Mouse (Mus musculus) embryo, embryonic 9.5 days (tissue): ENCODE measurements around the gene Camk2d.

ENCODE experiments used
- DNase-seq: peaks from one replicate; pipeline ENCODE4 v3.0.0-alpha.2; 2017; ENCODE audit errors: extremely low spot score

The Camk2d gene

DNA sequence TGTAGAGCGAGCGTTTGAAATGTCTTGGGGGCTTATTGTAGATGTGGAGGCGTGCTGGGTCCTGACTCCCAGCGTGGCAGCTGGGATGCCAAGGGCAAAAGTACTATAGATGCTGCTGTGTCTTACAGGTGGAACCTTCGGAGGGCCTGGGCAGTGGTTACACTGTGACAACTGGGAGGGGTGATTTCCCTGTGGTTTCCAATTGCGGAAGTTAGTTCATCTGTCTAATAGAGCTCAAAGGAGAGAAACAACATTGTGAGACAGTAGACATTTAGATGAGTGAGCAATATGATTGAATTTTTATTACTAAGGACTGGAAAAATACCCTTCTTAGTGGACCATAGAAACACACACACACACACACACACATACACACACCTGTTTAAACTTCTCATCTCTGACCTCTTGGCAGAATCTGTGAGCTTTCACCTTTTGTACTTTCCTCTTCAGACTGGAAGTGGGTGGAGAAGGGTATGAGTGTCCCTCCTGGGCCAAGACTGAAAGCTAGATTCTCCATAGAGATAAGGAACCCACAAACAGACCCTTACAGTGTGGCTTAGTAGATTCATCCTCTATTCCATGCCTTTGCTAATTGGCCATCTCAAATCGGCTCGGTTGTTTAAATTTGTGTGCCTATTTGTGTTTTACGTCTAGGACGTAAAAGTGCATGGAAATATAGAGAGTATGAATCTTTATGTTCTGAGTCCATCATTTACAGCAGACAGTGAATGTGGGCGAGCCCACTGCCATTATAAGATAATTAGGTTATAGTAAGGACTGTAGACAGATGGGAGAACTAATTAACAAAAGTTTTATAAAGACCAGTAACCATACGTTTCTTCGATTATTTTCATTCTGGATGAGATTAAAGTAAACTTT lies 94.8 kb downstream of the Camk2d start:
- no peak for DNase-seq

DNA sequence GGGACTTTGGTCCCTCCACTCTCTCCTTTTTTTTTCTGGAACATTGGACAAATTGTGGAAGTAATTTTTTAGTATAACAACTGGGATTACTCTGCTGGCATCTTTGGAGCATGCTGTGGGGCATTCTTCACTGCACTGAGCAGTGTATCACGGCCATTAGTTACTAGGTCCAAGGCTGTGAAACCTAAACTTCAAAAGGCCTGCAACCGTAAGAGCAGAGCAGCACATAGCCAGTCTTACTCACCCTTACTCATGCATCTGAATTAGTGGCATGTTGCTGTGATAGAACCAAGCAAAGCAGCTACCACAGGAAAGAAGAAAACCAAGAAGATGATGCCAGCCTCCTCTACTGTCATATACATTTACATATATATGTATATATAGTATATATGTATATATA lies 95.5 kb downstream of the Camk2d start:
- no peak for DNase-seq

DNA sequence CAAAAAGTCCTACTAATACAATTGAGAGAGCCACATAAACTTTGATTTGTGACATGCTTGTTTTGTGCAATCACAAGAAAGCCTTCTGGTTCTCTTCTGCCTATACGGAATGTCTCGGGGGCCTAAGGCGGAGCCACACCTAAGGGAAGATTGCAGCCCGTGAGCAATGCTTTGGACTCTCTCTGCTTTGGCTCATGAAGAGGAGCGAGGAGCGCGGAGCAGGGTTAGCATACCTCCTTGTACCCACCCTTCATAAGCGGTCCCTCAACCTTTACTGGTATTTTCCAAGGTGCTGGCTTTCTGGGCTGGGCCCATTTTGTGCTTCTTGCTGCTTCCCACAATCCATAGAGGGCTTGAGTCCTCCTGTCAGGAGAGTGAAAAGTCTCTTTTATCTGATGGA lies 96.7 kb downstream of the Camk2d start:
- DNase-seq = no peak

- DNase-seq = no peak
Measured at GRCm38 (mm10) chr3:126693302-126693701, 97.2 kb downstream of the Camk2d start.

DNA sequence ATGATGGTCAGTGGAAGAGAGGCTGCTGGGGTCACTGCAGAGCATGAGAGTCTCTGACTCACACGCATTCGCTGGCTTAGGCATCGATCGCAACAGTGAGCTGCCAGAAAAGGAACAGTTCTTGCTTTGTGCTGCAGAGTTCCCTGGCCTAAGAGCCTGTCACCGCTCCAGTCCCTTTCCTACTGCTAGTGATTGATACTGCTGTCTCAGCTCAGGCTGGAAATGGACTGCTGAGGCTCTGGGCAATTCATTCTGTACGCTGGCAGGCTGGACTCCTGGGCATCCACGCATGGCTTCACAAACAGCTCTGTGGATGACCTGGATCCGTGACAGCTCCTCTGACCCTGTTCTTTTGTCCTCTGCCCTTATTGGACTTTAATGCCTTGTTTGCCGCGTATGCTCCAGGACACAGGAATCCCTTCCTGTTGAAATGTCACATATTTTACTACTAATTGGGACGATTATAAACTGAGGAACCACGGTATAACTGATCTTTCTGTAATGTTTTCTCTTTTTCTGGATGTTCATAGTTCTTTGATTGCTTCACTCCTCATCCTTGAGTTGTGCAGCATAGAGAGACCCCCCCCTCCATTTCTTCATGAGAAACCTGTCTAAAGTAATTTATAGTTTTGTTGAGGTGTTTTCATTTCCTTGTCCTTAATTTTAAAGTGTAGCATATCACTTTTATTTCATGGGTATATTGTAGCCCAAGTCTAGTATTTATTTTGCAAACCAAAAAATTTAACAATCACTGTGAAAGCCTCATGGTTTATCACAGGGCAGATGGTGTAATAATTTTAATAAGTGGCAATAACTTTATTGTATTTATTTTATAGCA lies 99.6 kb downstream of the Camk2d start:
- peak; percentile 56 for DNase-seq

DNA sequence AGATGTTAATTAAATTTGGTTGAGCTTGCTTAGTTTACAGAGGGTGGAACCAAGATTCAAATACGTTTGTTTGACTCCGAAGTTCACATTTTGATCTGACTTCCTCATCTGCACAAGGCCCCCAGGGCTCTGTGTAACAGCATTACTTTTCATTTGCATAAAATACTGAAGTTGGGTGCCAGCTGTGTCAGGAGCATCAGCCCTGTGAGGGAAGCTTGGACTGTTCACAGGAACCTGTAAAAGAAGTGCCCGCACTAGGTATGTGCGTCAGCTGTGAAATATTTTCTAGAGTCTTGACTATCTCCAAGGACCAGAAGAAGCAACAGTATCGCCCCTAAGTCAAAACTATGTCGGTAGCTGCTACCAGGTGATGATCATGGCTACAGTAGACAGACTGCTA lies 100.5 kb downstream of the Camk2d start:
- no peak for DNase-seq

DNA sequence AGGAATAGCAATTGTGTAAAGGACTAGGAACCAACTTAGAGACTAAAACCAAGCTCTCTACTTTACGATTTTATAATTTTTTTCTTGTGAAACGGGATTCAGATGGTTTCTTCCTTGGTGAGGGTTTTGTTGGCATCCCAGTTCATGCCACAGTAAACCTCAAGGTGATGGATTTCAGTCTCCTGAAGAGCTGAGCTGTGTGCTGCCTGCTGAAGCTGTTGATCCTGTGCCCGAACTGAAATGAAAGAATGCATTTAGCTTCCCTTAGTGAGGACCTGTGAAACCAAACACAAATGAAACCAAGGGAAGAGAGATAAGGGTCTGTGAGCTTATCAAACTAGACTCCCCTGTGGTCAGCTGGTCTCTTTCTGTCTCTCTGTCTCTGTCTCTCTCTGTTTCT lies 103.6 kb downstream of the Camk2d start:
- no peak for DNase-seq

DNA sequence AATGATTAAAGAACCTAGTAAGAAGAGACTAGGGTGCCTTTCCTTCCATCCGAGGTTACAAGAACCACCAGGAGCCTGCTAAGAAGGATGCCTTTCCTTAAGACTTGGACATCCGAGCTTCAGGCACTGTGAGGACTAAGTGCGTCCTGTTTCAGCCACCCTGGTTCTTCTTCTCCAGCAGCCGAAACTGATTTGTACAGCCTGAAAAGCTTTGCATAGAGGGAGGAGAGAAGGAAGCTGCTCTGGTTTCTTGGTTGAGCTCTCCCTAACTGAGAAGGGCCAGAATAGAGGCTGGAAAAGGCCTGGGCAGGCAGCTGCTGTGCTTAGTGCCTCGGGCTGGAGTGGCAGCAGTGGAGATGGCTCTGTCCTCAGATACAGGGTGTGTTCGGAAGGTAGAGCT lies 105.0 kb downstream of the Camk2d start:
- DNase-seq = no peak

DNA sequence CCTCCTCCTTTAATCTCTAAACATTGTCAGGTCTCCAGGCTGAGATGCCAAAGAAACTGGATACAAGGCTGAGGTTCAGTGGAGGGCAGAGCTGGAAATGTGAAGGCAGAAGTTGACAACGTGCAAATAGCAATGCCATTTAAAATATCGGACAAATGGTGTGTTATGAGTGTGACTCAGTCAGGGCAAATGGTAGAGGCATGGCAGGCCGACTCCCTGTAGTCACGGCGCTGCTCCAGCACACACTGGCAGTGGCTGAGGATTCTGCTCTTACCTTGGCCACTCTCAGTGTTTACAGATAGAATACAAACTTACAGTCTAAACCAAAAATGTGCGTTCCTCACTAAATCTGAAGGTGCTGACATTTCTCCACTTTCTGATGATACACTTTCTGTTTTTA lies 105.5 kb downstream of the Camk2d start:
- no peak for DNase-seq

- no peak for DNase-seq
Measured at GRCm38 (mm10) chr3:126705490-126705889, 109.4 kb downstream of the Camk2d start.

DNA sequence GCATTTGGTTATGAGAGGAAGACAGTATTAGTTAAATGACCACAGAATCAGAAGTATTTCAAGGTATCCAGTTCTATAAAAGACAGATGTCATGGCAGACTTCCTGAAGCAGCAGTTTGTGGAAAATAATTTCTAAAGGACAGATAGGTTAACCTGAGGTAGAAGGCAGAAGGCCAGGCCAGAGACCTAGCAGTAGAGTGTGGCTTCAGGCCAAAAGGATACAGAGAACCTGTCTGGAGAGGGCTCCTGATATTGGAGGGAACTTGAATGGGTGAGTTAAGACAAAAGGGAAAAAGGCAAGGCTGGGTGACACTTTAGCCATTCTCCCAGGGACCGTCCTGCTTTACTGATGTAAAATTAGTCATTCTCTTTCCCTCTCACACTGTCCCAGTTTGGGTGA lies 118.2 kb downstream of the Camk2d start:
- no peak for DNase-seq

GRCm38 (mm10) chr3:126723021-126723449 lies 126.9 kb downstream of the Camk2d start:
- DNase-seq = no peak

DNA sequence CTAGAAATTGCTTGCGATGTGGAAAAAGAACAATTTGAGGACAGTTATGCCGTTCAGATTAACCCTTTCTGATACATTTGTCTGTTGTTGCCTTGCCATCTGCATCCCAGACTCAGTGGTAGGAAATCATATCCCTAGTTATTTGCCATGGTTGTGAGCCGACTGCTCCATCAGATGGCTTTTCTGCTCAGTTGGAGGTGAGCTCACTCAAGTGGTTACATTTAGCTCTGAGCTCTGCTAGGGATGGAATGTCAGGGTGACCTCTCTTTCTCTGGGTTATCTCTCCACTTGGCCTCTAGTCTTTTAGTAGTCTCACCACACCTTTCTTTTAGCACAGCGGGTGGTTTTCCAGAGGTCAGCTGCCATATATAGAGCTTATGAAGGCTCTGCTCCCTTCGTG lies 127.4 kb downstream of the Camk2d start:
- DNase-seq = no peak

- no peak for DNase-seq
Measured at GRCm38 (mm10) chr3:126725647-126726046, 129.5 kb downstream of the Camk2d start.

DNA sequence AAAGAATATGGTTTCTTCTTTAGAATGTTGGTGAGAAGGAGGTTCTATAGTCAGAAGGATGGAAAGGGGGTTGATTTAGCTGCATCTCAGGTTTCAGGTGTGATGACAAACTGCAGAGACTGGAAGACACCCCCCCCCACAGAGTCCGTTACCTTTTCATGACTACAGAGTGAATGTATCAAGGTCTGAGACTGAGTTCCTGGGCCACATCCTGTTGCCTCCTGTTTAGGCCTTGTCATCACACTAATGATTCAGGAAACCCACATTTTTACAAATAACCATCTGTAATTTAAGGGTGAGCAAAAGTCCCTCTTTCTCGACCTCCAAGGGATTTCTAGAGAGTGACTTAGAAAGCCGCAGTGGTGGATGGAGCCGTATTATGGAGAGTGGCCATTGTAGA lies 131.3 kb downstream of the Camk2d start:
- DNase-seq = no peak

DNA sequence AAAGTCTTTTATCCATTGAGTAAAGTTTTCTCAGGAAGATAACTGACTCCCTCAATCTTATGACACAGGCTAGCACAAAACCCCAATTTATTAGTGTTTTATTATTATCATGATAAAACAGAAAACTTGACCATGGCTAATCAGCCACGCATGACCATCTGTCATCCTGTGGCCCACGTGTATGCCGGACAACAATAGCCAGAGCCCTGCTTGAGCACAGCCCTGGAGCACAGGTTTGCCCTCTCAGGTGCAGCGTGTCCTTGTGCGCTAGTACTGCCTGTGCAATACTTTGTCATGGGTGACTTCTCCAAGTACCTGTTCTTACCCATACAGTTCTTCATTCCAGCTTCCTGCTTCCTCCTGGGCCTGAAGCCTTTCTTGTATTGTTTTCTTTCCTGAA lies 134.3 kb downstream of the Camk2d start:
- DNase-seq = no peak

- DNase-seq = no peak
Measured at GRCm38 (mm10) chr3:126732323-126732722, 136.2 kb downstream of the Camk2d start.

DNA sequence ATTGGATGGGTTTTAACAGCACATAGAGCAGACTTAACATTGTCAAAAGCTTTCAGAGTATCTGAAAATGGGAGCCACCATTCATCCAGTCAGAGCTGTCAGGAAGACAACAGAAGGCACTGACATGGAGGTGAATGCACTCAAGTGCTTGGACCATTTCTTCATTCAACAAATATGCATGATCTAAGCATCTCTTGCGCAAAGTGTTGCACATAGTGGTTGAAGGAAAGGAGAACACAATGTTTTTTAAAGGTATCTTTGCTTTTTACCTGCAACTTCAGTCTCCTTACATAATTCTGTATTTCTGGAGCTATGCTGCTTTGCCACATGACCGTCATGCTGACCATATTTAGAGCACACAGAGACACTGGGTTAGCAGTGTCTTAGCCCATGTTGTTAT lies 138.4 kb downstream of the Camk2d start:
- DNase-seq = no peak

DNA sequence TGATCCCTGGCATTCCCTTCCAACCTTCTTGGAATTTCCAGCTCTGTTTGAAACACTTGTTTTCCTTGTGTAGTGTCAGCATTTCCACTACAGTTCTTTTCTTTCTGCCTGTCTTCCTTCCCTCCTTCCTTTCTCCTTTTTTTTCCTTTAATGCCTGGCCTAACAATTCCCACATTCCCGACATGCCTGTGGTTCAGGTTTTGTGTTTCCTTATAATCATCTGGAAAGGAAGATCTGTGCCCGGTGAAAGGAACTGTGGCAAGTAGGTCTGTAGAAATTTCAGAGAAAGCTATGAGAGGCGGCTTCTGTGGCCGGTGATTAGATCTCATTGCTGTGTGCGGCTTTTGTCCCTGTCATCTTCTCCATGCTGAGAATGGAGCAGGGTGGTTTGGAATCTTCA lies 139.1 kb downstream of the Camk2d start:
- DNase-seq = no peak

GRCm38 (mm10) chr3:126737128-126737527 lies 141.0 kb downstream of the Camk2d start:
- DNase-seq = no peak

DNA sequence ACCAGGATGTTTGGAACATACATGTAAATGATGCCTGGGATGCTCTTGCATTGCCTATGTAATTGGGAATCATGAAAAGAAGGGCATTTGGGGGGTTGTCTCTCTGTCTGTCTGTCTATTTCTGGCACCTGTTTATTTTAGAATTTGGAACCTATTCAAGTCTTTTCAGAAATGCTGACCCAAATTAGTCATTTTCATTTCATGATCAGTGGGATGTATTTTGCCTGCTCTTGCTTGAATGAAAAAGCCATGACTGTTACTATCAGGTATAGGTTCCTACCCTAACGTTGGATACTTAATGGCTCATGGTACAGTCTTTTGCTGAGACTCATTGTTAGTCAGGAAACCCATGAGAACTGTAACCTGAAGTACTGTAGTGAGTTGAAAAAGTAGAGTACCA lies 144.0 kb downstream of the Camk2d start:
- DNase-seq = no peak

GRCm38 (mm10) chr3:126744432-126745133 lies 148.5 kb downstream of the Camk2d start:
- DNase-seq = no peak
